Mouse (Mus musculus) liver, postnatal 0 days (tissue): ENCODE data around the gene Epb42. TPM values are rescaled to one million over a fixed set of nuclear protein-coding genes. Genes with fewer than 3 reads are reported as not detected.

Experiments
- ATAC-seq: fragments of 200-750 bp; cut with Nextera tagmentation; 2 replicates; pipeline ENCODE4 v1.8.0; 2017; ENCODE audit warnings: mild to moderate bottlenecking, moderate library complexity
- DNase-seq: peaks from one replicate; pipeline ENCODE4 v3.0.0-alpha.2; 2016
- H3K27ac ChIP-seq: fragments of 300-500 bp; sonication (generic); 2 replicates; pipeline ENCODE4 v1.5.1; 2014; ENCODE audit warnings: antibody characterized with exemption, moderate library complexity, mild to moderate bottlenecking, low read depth
- H3K27me3 ChIP-seq: fragments of 300-500 bp; sonication (generic); 2 replicates; pipeline ENCODE4 v1.6.1; 2014; ENCODE audit warnings: low read length, control low read depth, mixed read lengths; ENCODE audit not compliant: insufficient read depth
- H3K36me3 ChIP-seq: fragments of 300-500 bp; sonication (generic); replicated peaks from 2 replicates; pipeline ENCODE4 v1.6.1; 2014; ENCODE audit warnings: mild to moderate bottlenecking, control low read depth, low read length, moderate library complexity, mixed read lengths; ENCODE audit not compliant: insufficient read depth
- H3K4me1 ChIP-seq: fragments of 300-500 bp; sonication (generic); 2 replicates; pipeline ENCODE4 v1.6.1; 2014; ENCODE audit warnings: antibody characterized with exemption, mild to moderate bottlenecking, control low read depth; ENCODE audit not compliant: insufficient read depth
- H3K4me2 ChIP-seq: fragments of 300-500 bp; sonication (generic); 2 replicates; pipeline ENCODE4 v1.6.1; 2014; ENCODE audit warnings: low read depth, mild to moderate bottlenecking, low read length, moderate library complexity, mixed read lengths
- H3K4me3 ChIP-seq: fragments of 300-500 bp; sonication (generic); 2 replicates; pipeline ENCODE4 v1.5.1; 2014; ENCODE audit warnings: low read depth, low read length
- H3K9ac ChIP-seq: fragments of 300-500 bp; sonication (generic); replicated peaks from 2 replicates; pipeline ENCODE4 v1.6.1; 2014; ENCODE audit warnings: mild to moderate bottlenecking, moderate library complexity
- H3K9me3 ChIP-seq: fragments of 300-500 bp; sonication (generic); 2 replicates; pipeline ENCODE4 v1.6.1; 2016; ENCODE audit warnings: mild to moderate bottlenecking, control low read depth, low read length, mixed read lengths
- CTCF ChIP-seq: sonication (generic); IDR thresholded peaks from 2 replicates; pipeline ENCODE4 v1.5.1; 2016; ENCODE audit warnings: antibody characterized with exemption, low read depth
- EP300 ChIP-seq: IDR thresholded peaks from 2 replicates; pipeline ENCODE4 v1.6.1; 2016; ENCODE audit warnings: antibody characterized with exemption, low read depth, mild to moderate bottlenecking
- WGBS: fragments of 180-500 bp; shearing (Covaris S2); extraction: QIAGEN DNeasy Blood & Tissue Kit; methylation state at CpG from one replicate; pipeline ENCODE4 v1.1.7; 2014; ENCODE audit not compliant: insufficient replicate concordance; 5-methylcytosine and 5-hydroxymethylcytosine counted together
- polyA plus RNA-seq: library from polyadenylated mRNA; unstranded; fragments of >200 nt; fragmentation: Nextera tagmentation; extraction: Ambion mirVana; gene quantifications from 2 replicates; pipeline ENCODE4 v1.2.1, GENCODE M21; 2015

Gene Epb42
- polyA plus RNA-seq, 1 experiment from 2014 or later, result 54.9 TPM

DNA sequence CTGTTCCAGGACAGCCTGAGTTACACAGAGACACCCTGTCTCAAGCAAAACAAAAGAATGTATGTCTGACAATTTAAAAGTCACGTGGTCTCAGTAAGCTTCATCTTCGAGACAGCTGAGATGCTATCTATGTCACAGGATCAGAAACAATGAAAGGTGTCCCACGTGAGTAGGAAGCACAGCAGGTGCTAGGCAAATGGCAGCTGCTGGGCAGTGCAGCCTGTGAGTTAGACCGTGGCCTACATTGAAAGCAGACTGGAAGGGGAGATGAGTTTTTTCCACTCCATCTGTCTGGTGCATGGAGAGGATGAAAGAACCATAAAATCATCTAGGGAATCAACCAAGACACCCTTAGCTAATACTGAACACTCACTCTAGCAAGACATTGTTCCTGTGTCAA is 30.2 kb upstream of the Epb42 start:
- DNase-seq (no peak), ATAC-seq (no peak)
- Histone ChIP-seq H3K9me3 (no peaks in the 10 kb centered on the region), H3K4me3 (no peak overlapping the region), H3K9ac (no peak overlapping the region), H3K27me3 (no peaks in the 10 kb centered on the region), H3K4me1 (no peaks in the 10 kb centered on the region), H3K27ac (no peak overlapping the region), H3K36me3 (no peaks in the 10 kb centered on the region), H3K4me2 (no peak overlapping the region)
- 51% methylated on average over 4 of the region's 4 CpGs for WGBS
- TF ChIP-seq EP300 (no peak), CTCF (no peak)

DNA sequence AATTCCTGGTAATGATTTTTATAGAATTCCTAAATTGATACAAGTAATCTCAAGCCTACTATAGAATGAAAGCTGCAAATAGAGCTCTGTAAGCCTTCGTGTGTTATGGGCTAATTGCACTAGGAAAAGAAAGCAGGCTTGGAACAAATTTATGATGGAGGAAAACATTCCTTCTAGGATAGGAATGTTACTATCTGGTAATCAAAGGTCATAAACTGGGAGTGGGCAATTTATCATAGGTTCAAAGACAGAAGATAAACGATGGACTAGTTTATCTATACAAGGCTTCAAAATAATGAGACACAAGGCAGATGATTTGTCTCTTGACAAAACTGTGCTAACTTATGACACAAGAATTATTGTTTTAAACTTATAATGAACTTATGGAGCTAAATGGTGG is 24.4 kb upstream of the Epb42 start:
- no peaks in the 10 kb centered on the region for H3K9me3 ChIP-seq
- H3K27ac ChIP-seq, result no peak overlapping the region
- no peak overlapping the region for H3K4me2 ChIP-seq
- no peak overlapping the region for H3K4me3 ChIP-seq
- WGBS, result 71% methylated on average over 2 of the region's 2 CpGs
- no peak overlapping the region for H3K9ac ChIP-seq
- no peaks in the 10 kb centered on the region for H3K36me3 ChIP-seq
- TF ChIP-seq EP300, result no peak
- no peak for TF ChIP-seq CTCF
- ATAC-seq, result no peak
- no peaks in the 10 kb centered on the region for H3K4me1 ChIP-seq
- DNase-seq, result no peak
- no peaks in the 10 kb centered on the region for H3K27me3 ChIP-seq

DNA sequence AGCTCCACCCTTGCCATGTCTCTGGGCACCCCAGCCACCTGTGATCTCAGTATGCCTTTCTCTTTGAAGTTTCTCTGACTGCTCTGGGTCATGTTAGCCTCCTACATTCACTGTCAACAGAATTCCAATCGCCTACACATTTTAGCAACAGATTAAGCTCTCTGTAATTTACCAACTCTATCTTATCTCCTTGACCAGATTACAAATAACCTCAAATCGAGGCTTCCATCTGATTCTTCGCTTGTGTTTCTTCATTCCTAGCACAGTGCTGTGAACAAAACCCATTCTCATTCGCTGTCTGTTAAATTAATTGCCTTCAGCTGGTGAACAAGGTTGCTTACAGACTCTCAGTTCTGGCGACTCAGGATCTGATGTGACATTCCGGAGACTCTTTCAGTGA is 21.1 kb upstream of the Epb42 start:
- ATAC-seq (no peak), DNase-seq (no peak)
- Histone ChIP-seq H3K4me3 (no peak overlapping the region), H3K4me1 (0 out of 2 replicates have a peak, but pooled peaks cover 6% of the 10 kb centered on the region), H3K36me3 (no peaks in the 10 kb centered on the region), H3K4me2 (no peak overlapping the region), H3K9ac (no peak overlapping the region), H3K27me3 (no peaks in the 10 kb centered on the region), H3K27ac (no peak overlapping the region), H3K9me3 (no peaks in the 10 kb centered on the region)
- TF ChIP-seq CTCF (no peak), EP300 (no peak)
- 56% methylated on average over 6 of the region's 6 CpGs for WGBS

DNA sequence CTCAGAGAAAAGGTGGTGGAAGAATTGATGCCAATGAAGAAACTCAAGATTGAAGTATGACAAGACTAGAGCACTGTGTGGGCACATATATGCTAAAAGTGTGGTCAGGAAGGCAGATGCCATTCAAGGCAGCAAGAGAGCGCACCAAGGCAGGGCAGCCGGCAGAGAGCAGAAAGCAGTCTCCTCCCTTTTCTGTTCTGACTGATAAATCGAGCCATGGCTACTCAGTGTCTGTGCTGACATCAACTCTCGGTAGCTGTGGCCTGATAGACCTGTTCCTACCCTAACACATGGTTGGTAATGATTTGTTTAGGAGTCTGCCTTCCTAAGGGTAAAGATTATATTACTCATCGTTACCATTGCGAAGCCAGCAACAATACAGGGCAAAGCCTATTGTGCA is 19.0 kb upstream of the Epb42 start:
- Histone ChIP-seq H3K27ac (no peak overlapping the region), H3K4me1 (0 out of 2 replicates have a peak, but pooled peaks cover 6% of the 10 kb centered on the region), H3K9me3 (no peaks in the 10 kb centered on the region), H3K36me3 (no peaks in the 10 kb centered on the region), H3K27me3 (no peaks in the 10 kb centered on the region), H3K4me2 (no peak overlapping the region), H3K9ac (no peak overlapping the region), H3K4me3 (no peak overlapping the region)
- ATAC-seq, result peak; percentile 90
- 60% methylated on average over 6 of the region's 6 CpGs for WGBS
- DNase-seq, result no peak
- no peak for TF ChIP-seq EP300
- peak; percentile 32; the same call in 1 of the 2 replicates for TF ChIP-seq CTCF

DNA sequence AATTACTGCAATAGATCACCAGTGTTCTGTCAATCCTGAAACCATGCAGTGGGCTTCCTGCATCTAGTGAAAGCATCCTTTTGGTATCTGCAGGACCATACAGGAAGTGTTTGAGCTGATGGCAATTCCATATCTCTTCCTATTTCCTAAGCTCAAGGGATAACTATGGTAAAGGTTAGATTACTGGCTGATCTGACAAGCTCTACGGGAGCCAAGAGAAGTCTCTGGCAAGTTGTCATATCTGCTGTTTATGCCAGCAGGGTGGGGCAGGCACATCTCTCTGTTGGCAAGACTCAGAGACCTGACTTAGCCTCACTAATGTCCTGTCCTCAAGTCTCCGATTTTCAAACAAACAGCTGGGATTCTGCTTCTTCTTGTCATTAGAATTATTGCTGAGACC is 17.2 kb upstream of the Epb42 start:
- DNase-seq, result no peak
- ATAC-seq, result no peak
- 52% methylated on average over 2 of the region's 2 CpGs for whole genome bisulfite sequencing

DNA sequence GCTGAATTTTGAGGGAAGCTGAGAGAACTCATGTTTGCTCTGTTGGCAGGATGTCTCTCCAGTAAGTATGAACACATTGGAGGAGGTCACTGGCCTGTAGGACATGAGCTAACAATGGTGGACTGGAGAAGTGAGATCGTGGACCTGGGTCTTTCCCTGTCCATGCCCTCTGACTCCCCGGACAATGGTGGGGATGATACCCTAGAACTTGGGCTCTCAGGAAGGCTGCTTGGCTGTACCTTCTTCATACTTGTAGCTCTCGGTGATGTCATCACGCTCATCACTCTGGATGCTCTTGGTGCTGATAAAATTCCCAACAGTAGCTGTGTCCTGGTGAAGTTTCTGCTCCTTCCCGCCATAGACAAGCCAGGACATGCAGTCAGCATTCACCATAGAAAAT is 15.3 kb upstream of the Epb42 start:
- H3K4me1 ChIP-seq, result 0 out of 2 replicates have a peak, but pooled peaks cover 6% of the 10 kb centered on the region
- H3K9me3 ChIP-seq, result no peaks in the 10 kb centered on the region
- no peak overlapping the region for H3K27ac ChIP-seq
- no peak overlapping the region for H3K9ac ChIP-seq
- TF ChIP-seq CTCF (no peak), EP300 (no peak)
- ATAC-seq (no peak), DNase-seq (no peak)
- no peaks in the 10 kb centered on the region for H3K36me3 ChIP-seq
- no peaks in the 10 kb centered on the region for H3K27me3 ChIP-seq
- WGBS, result 74% methylated on average over 5 of the region's 5 CpGs
- no peak overlapping the region for H3K4me2 ChIP-seq
- no peak overlapping the region for H3K4me3 ChIP-seq

More for the DNA sequence above, 17.2 kb upstream of the Epb42 start:
- Histone ChIP-seq H3K27ac (no peak overlapping the region), H3K4me2 (no peak overlapping the region), H3K27me3 (no peaks in the 10 kb centered on the region), H3K36me3 (no peaks in the 10 kb centered on the region), H3K4me3 (no peak overlapping the region), H3K9me3 (no peaks in the 10 kb centered on the region), H3K9ac (no peak overlapping the region), H3K4me1 (0 out of 2 replicates have a peak, but pooled peaks cover 6% of the 10 kb centered on the region)
- TF ChIP-seq CTCF (no peak), EP300 (no peak)

DNA sequence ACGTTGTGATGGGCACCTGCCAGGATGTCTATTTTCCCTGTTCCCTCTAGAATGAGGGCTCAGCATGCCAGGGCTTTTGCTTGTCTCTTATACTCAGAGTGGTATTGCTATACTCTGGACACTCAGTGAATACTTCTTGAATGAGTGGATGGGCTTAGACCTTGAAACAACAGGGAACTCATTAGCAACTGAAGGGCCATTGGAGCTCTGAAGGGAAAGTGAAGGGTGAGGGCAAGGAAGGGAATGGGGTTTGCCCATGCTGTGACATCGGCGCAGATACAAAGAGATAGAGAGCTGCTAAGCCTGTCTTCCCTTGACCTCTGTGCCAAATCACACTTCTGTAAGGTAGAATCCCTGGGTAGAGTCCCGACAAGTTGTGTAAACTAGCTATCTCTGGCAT is 8.8 kb upstream of the Epb42 start:
- no peaks in the 10 kb centered on the region for H3K36me3 ChIP-seq
- 78% methylated on average over 4 of the region's 4 CpGs for WGBS
- DNase-seq, result no peak
- no peaks in the 10 kb centered on the region for H3K9me3 ChIP-seq
- no peaks in the 10 kb centered on the region for H3K4me1 ChIP-seq
- no peak overlapping the region for H3K4me3 ChIP-seq
- ATAC-seq, result no peak
- H3K27me3 ChIP-seq, result no peaks in the 10 kb centered on the region
- no peak overlapping the region for H3K9ac ChIP-seq
- no peak for TF ChIP-seq CTCF
- TF ChIP-seq EP300, result no peak
- no peak overlapping the region for H3K4me2 ChIP-seq
- H3K27ac ChIP-seq, result no peak overlapping the region
